Mouse (Mus musculus) liver, embryonic 16.5 days (tissue): ENCODE results near the gene Gm20683. TPM values are rescaled to one million over a fixed set of nuclear protein-coding genes. Genes with fewer than 3 reads are reported as not detected.
"Not testable (repeated sequence)": the region's sequence is repeated elsewhere in the genome, so short reads cannot be mapped to it uniquely, and the experiment has no call there.

Experiments
- ATAC-seq: fragments of 200-750 bp; cut with Nextera tagmentation; 2 replicates; pipeline ENCODE4 v1.8.0; 2017; ENCODE audit warnings: low read depth, mild to moderate bottlenecking, moderate number of reproducible peaks, moderate library complexity
- H3K27ac ChIP-seq: fragments of 300-500 bp; sonication (generic); 2 replicates; pipeline ENCODE4 v1.5.1; 2014; ENCODE audit warnings: mild to moderate bottlenecking, low read length
- H3K27me3 ChIP-seq: fragments of 300-500 bp; sonication (generic); 2 replicates; pipeline ENCODE4 v1.6.1; 2014; ENCODE audit warnings: low read depth, low read length, mixed read lengths; ENCODE audit not compliant: control insufficient read depth, insufficient read depth
- H3K36me3 ChIP-seq: fragments of 300-500 bp; sonication (generic); 2 replicates; pipeline ENCODE4 v1.6.1; 2014; ENCODE audit warnings: mild to moderate bottlenecking; ENCODE audit not compliant: control insufficient read depth, insufficient read depth
- H3K4me1 ChIP-seq: fragments of 300-500 bp; sonication (generic); 2 replicates; pipeline ENCODE4 v1.6.1; 2014; ENCODE audit warnings: low read depth, low read length, mixed read lengths; ENCODE audit not compliant: control insufficient read depth
- H3K4me2 ChIP-seq: fragments of 300-500 bp; sonication (generic); 2 replicates; pipeline ENCODE4 v1.6.1; 2014; ENCODE audit warnings: low read depth, low read length, mixed read lengths
- H3K4me3 ChIP-seq: fragments of 300-500 bp; sonication (generic); 2 replicates; pipeline ENCODE4 v1.5.1; 2014; ENCODE audit warnings: low read depth, mild to moderate bottlenecking, low read length
- H3K9ac ChIP-seq: fragments of 300-500 bp; sonication (generic); 2 replicates; pipeline ENCODE4 v1.6.1; 2014; ENCODE audit warnings: low read depth, low read length
- H3K9me3 ChIP-seq: fragments of 300-500 bp; sonication (generic); replicated peaks from 2 replicates; pipeline ENCODE4 v1.6.1; 2016; ENCODE audit warnings: low read length; ENCODE audit not compliant: control insufficient read depth
- WGBS: fragments of 180-500 bp; shearing (Covaris S2); extraction: QIAGEN DNeasy Blood & Tissue Kit; methylation state at CpG from one replicate; pipeline ENCODE4 v1.1.7; 2014; ENCODE audit not compliant: insufficient replicate concordance; 5-methylcytosine and 5-hydroxymethylcytosine counted together
- polyA plus RNA-seq: library from polyadenylated mRNA; unstranded; fragments of >200 nt; fragmentation: Nextera tagmentation; extraction: Ambion mirVana; gene quantifications from 2 replicates; pipeline ENCODE4 v1.2.1, GENCODE M21; 2015

Gm20683 gene
- polyA plus RNA-seq, 1 experiment from 2014 or later = 0.65 TPM

DNA sequence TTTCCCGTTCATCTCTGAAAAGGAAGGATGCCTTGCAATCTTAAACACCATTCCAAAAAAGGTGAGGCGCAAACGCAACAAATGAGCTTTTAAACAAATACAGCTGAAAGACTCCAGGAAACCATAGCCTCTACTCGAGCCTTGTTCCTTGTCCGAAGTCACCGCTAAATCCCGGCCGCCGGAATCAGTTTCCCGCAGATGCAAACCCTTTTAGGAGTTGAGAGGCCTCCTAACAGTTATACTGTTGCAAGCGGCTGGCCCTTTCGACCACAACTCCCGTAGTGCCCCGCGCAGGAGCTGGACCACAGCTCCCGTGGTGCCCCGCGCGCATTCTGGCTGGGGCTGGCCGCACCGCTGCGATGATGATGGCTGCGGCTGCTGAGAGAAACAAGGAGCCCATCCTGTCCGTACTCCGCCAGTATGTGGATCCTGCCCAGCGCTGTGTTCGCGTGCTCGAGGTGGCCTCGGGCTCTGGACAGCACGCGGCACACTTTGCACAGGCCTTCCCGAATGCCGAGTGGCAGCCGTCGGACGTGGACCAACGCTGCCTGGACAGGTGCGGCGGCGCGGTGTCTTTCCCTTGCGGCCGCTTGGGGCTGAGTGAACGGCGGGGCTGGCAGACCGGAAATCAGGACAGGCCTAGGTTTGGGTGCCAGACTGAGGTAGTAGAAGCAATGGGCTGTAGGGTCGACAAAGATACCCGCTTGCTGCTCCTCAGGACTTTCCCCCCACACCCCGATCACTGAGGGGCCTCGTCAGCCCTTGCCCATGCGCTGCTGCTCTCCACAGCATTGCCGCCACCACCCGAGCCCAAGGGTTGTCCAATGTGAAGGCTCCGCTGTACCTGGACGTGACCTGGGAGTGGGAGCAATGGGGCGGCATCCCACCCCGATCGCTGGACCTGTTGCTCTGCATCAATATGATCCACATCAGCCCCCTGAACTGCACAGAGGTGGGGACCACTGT lies 33.9 kb upstream of the Gm20683 start:
- peak overlapping the region; percentile 85 for H3K4me3 ChIP-seq
- no peaks in the 10 kb centered on the region for H3K36me3 ChIP-seq
- peak; percentile 86 for ATAC-seq
- H3K9ac ChIP-seq = peak overlapping the region; percentile 83
- H3K4me1 ChIP-seq = peaks cover 26% of the 10 kb centered on the region
- no peaks in the 10 kb centered on the region for H3K27me3 ChIP-seq
- H3K27ac ChIP-seq = peak overlapping the region; percentile 90
- peak overlapping the region; percentile 85 for H3K4me2 ChIP-seq
- no peaks in the 10 kb centered on the region for H3K9me3 ChIP-seq
- under 1% methylated on average over 59 of the region's 59 CpGs for WGBS

DNA sequence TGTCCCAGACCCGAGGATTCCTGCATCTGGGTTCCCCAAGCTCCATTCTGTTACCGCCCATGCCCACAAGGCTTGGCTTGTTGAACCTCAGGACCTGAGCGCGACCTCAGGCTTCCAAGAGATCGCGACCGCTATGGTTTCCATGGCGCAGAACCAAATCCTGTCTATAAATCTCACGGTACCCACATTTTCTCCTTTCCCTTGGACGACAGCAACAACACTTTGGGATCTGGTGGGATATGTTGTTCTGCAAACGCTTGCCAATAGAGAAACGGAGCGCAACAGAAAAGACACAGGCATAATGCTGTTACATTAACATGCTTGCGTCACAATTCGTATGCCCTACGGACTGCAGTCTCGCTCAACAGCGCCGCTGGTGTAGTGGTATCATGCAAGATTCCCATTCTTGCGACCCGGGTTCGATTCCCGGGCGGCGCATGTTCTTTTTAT lies 33.2 kb upstream of the Gm20683 start, which contains the start of gene Mettl26:
TSS of gene Mettl26 (plus strand) at position 354 of the 450 bp plus-strand sequence.
- H3K9me3 ChIP-seq = no peaks in the 10 kb centered on the region
- H3K9ac ChIP-seq = peak within 1 kb of the TSS; percentile 83
- peak within 1 kb of the TSS; percentile 90 for H3K27ac ChIP-seq
- WGBS = under 1% methylated on average over 25 of the region's 25 CpGs
- peak within 1 kb of the TSS; percentile 85 for H3K4me3 ChIP-seq
- ATAC-seq = peak; percentile 71
- H3K4me2 ChIP-seq = peak within 1 kb of the TSS; percentile 85
- no peaks in the 10 kb centered on the region for H3K27me3 ChIP-seq
- H3K36me3 ChIP-seq = no peaks in the 10 kb centered on the region
- peaks cover 23% of the 10 kb centered on the region for H3K4me1 ChIP-seq

DNA sequence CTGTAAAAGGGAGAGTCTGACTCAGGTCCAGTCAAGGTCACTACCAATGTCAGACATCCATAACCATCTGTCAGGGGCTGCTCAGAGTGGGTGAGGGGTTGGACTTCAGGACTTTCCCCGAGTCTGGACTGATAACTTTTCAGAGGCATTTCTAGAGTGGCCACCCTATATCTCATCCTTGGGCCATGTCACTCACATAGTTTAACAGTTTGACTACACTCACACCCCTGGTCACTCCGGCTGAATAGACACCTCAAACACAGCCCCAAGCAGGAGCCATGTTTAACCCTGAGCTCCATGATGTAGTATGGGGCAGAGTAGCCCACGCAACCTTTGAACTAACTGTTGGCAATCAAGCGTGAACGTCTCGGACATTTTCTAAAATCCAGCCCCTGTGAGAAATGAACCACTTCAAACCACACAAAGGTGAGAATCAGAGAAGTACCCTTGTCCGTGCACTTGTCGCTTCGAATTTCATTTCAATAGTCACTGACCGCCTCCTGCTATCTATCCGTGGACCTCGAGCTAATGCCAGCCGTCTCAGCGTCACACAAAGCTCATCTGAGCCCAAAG lies 32.7 kb upstream of the Gm20683 start:
- H3K27me3 ChIP-seq = no peaks in the 10 kb centered on the region
- H3K4me2 ChIP-seq = peak overlapping the region; percentile 85
- peak overlapping the region; percentile 28 for H3K9ac ChIP-seq
- ATAC-seq = no peak
- no peaks in the 10 kb centered on the region for H3K36me3 ChIP-seq
- no peaks in the 10 kb centered on the region for H3K9me3 ChIP-seq
- peak overlapping the region; percentile 85 for H3K4me3 ChIP-seq
- 9% methylated on average over 14 of the region's 14 CpGs for WGBS
- peak overlapping the region; percentile 90 for H3K27ac ChIP-seq
- H3K4me1 ChIP-seq = peaks cover 20% of the 10 kb centered on the region

DNA sequence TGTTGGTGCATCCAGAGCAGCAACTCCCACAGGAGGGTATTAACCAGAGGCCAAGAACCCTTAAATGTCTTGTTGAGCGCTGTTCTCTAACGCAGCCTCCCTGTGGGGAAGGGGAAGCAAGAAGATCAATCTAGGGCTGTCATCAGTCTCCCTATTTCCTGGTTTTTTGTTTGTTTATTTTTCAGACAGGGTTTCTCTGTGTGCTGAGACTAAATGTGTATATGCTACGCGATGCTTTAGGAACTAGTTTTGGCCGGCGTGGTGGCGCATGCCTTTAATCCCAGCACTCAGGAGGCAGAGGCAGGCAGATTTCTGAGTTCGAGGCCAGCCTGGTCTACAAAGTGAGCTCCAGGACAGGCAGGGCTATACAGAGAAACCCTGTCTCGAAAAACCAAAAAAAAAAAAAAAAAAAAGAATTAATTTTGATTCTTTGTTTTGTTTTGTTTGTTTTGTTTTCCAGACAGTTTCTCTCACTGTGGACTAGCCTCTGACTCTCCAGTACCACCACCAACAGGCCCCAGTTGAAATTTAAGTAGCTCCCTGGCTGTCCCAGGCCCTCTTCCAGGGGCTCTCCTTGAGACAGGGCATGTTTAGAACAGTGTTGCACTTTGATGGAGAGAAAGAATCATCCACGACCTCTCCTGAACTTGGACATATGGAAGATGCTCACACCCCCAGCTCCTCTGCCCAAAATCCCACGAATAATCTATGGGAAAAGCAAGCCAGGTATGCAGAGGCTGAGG lies 32.0 kb upstream of the Gm20683 start:
- Histone ChIP-seq H3K9me3 (no peaks in the 10 kb centered on the region), H3K4me3 (no peak overlapping the region; the same call in 1 of the 2 replicates), H3K27ac (no peak overlapping the region), H3K4me1 (peaks cover 25% of the 10 kb centered on the region), H3K27me3 (no peaks in the 10 kb centered on the region), H3K4me2 (peak overlapping the region; percentile 85; the same call in 1 of the 2 replicates), H3K36me3 (no peaks in the 10 kb centered on the region), H3K9ac (no peak overlapping the region)
- 67% methylated on average over 11 of the region's 11 CpGs for whole genome bisulfite sequencing
- no peak for ATAC-seq

DNA sequence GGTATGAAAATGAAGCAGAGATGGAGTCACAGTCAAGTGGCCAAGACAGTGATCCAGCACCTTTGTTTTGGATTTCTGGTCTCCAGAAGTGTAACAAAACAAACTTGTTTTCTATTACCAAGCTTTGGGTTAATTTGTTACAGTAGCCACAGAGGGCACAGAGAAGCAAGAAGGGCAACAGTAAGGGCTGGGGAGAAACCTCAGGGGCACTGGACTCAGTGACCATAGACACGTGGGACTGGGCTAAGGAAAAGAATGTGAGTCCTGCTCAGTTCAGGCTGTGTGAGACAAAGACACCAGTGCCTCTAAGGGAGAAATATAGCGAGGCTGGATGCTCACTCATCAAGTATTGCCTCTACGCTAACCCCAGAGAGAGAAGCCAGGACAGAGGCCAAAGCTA lies 31.1 kb upstream of the Gm20683 start:
- H3K27ac ChIP-seq = no peak overlapping the region
- 56% methylated on average over 3 of the region's 3 CpGs for WGBS

DNA sequence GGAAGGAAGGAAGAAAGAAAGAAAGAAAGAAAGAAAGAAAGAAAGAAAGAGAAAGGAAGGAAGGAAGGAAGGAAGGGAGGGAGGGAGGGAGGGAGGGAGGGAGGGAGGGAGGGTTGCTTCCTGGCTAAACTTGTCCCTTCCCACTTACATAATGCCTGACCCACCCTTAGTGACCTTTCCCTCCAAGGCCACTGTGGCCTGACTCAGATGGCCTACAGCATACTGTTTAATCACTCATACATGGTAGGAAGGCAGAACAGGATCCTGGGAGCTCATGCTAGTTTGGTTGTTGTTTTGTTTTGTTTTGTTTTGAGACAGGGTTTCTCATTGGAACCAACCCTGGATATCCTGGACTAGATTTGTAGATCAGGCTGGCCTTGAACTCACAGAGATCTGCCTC lies 30.0 kb upstream of the Gm20683 start:
- not testable (repeated sequence) for H3K27ac ChIP-seq, H3K4me3 ChIP-seq, ATAC-seq, H3K4me2 ChIP-seq, H3K27me3 ChIP-seq, H3K9ac ChIP-seq, H3K36me3 ChIP-seq, H3K9me3 ChIP-seq
- peaks cover 37% of the 10 kb centered on the region for H3K4me1 ChIP-seq

More for the DNA sequence above, 31.1 kb upstream of the Gm20683 start:
- Histone ChIP-seq H3K36me3 (no peaks in the 10 kb centered on the region), H3K4me2 (no peak overlapping the region), H3K27me3 (no peaks in the 10 kb centered on the region), H3K9me3 (no peaks in the 10 kb centered on the region), H3K9ac (no peak overlapping the region), H3K4me3 (no peak overlapping the region), H3K4me1 (peaks cover 34% of the 10 kb centered on the region)
- no peak for ATAC-seq

DNA sequence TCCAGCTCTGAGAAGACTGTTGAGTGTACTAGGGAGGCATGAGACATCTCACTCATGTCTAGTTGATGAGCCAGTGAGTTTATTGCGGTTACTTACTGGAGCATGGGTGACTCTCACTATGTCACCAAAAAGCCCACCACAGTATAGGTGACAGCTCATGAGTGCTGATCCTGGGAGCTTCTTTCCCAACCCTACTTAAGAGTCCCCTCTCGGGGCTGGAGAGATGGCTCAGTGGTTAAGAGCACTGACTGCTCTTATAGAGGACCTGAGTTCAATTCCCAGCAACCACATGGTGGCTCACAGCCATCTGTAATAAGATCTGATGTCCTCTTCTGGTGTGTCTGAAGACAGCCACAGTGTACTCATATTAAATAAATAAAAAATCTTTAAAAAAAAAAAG lies 28.4 kb upstream of the Gm20683 start:
- no peak for ATAC-seq
- Histone ChIP-seq H3K4me1 (peaks cover 28% of the 10 kb centered on the region), H3K9me3 (no peaks in the 10 kb centered on the region), H3K27ac (no peak overlapping the region), H3K9ac (no peak overlapping the region), H3K4me2 (no peak overlapping the region), H3K27me3 (no peaks in the 10 kb centered on the region), H3K4me3 (no peak overlapping the region), H3K36me3 (no peaks in the 10 kb centered on the region)
- 66% methylated on average over 2 of the region's 2 CpGs for WGBS

DNA sequence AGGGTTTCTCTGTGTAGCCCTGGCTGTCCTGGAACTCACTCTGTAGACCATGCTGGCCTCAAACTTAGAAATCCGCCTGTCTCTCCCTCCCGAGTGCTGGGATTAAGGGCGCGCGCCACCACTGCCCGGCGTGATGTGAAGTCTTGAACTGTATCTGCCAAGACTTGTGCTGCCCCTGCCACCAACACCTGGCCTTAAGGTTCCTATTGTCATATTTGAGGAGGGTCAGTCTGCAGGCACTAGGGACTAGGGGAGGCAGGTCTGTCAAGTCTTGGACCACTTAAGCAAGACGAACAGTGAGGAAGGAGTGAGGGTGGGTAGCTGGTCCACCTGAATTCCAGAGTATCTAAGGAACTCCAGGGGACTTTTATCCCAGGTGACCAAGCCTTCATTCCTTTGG lies 27.9 kb upstream of the Gm20683 start:
- Histone ChIP-seq H3K4me2 (no peak overlapping the region), H3K4me3 (no peak overlapping the region), H3K9ac (no peak overlapping the region), H3K27ac (no peak overlapping the region), H3K4me1 (peaks cover 28% of the 10 kb centered on the region), H3K9me3 (no peaks in the 10 kb centered on the region), H3K36me3 (no peaks in the 10 kb centered on the region), H3K27me3 (no peaks in the 10 kb centered on the region)
- no peak for ATAC-seq
- WGBS = 83% methylated on average over 8 of the region's 8 CpGs
